Mouse (Mus musculus): ENCODE measurements at regions not wholly inside any gene's neighbourhood (a gene's known extent, or its start where the extent isn't known, plus 50 kb on each side); places are given as distances from the start of the nearest gene placed in this dataset.

- DNase-seq (ENCODE audit: low spot score in 2 of 2): no peak
These were observed 54.4 kb upstream of the 9630041A04Rik start for GRCm38 (mm10) chr9:101807249-101807648.

GRCm38 (mm10) chr9:101796718-101797117 lies 64.9 kb upstream of the 9630041A04Rik start:
- DNase-seq (ENCODE audit: low spot score in 2 of 2): no peak

- DNase-seq (ENCODE audit: low spot score in 2 of 2): no peak
These were observed 65.6 kb upstream of the 9630041A04Rik start for GRCm38 (mm10) chr9:101796063-101796462.

- DNase-seq (ENCODE audit: low spot score in 2 of 2): no peak
These were observed 66.2 kb upstream of the 9630041A04Rik start for GRCm38 (mm10) chr9:101795436-101795835.

GRCm38 (mm10) chr9:101790936-101791335 lies 70.7 kb upstream of the 9630041A04Rik start:
- no peak for DNase-seq (ENCODE audit: low spot score in 2 of 2)

- no peak for DNase-seq (ENCODE audit: low spot score in 2 of 2)
These were observed 120.6 kb upstream of the 9630041A04Rik start for GRCm38 (mm10) chr9:101740949-101741605.

GRCm38 (mm10) chr9:101739322-101739721 lies 122.3 kb upstream of the 9630041A04Rik start:
- no peak for DNase-seq (ENCODE audit: low spot score in 2 of 2)

- no peak for DNase-seq (ENCODE audit: low spot score in 2 of 2)
These were observed 127.4 kb upstream of the 9630041A04Rik start for GRCm38 (mm10) chr9:101734271-101734670.

- no peak for DNase-seq (ENCODE audit: low spot score in 2 of 2)
These were observed 127.9 kb upstream of the 9630041A04Rik start for GRCm38 (mm10) chr9:101733611-101734225.

- no peak for DNase-seq (ENCODE audit: low spot score in 2 of 2)
These were observed 131.5 kb upstream of the 9630041A04Rik start for GRCm38 (mm10) chr9:101730136-101730535.

- DNase-seq (ENCODE audit: low spot score in 2 of 2): no peak
These were observed 143.7 kb upstream of the 9630041A04Rik start for GRCm38 (mm10) chr9:101717911-101718310.

GRCm38 (mm10) chr9:101716326-101716725 lies 145.3 kb upstream of the 9630041A04Rik start:
- no peak for DNase-seq (ENCODE audit: low spot score in 2 of 2)

GRCm38 (mm10) chr9:101714805-101715204 lies 146.8 kb upstream of the 9630041A04Rik start:
- no peak for DNase-seq (ENCODE audit: low spot score in 2 of 2)

GRCm38 (mm10) chr9:101710611-101711071 lies 151.0 kb upstream of the 9630041A04Rik start:
- no peak for DNase-seq (ENCODE audit: low spot score in 2 of 2)

- DNase-seq (ENCODE audit: low spot score in 2 of 2): no peak
These were observed 161.3 kb upstream of the 9630041A04Rik start for GRCm38 (mm10) chr9:101700368-101700767.

- no peak for DNase-seq (ENCODE audit: low spot score in 2 of 2)
These were observed 167.6 kb upstream of the 9630041A04Rik start for GRCm38 (mm10) chr9:101694054-101694453.

GRCm38 (mm10) chr9:101691336-101691735 lies 170.3 kb upstream of the 9630041A04Rik start:
- DNase-seq (ENCODE audit: low spot score in 2 of 2): no peak

GRCm38 (mm10) chr9:101690916-101691315 lies 170.7 kb upstream of the 9630041A04Rik start:
- no peak for DNase-seq (ENCODE audit: low spot score in 2 of 2)

- no peak for DNase-seq (ENCODE audit: low spot score in 2 of 2)
These were observed 171.2 kb upstream of the 9630041A04Rik start for GRCm38 (mm10) chr9:101690402-101690861.

GRCm38 (mm10) chr9:101689532-101690401 lies 171.9 kb upstream of the 9630041A04Rik start:
- DNase-seq (ENCODE audit: low spot score in 2 of 2): peak in 1 of 2 experiments; percentile 16

- no peak for DNase-seq (ENCODE audit: low spot score in 2 of 2)
These were observed 174.4 kb upstream of the 9630041A04Rik start for GRCm38 (mm10) chr9:101687226-101687625.

- DNase-seq (ENCODE audit: low spot score in 2 of 2): no peak
These were observed 184.1 kb upstream of the 9630041A04Rik start for GRCm38 (mm10) chr9:101677563-101677962.

All from thymus, postnatal 10 days (tissue).